Mouse (Mus musculus) stomach, postnatal 0 days (tissue): ENCODE measurements around the gene Serinc3.

Source experiments
- CTCF ChIP-seq: IDR thresholded peaks from 2 replicates; pipeline ENCODE4 v1.5.1; 2016; ENCODE audit warnings: antibody characterized with exemption, low read depth, mild to moderate bottlenecking, moderate library complexity
- EP300 ChIP-seq: optimal IDR thresholded peaks from 2 replicates; pipeline ENCODE3; 2016; ENCODE audit warnings: antibody characterized with exemption

DNA sequence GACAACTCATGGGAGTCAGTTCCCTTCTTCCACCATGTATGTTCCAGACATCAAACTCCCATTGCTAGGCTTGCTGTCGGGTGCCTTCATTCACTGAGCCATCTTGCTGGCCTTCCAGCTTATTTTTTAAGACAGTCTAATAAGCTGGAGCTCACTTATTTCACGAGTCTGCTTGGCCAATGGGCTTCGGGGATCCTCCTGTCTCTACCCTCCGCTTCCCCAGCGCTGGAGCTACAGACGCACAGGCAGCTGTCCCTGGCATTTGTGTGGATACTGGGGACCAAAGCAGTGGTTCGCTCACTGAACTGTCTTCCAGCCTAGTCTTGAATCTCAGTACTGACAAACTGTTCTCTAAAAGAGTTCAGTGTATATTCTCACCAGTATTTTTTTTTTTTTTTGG lies 38.8 kb downstream of the Serinc3 start:
- TF ChIP-seq CTCF (no peak), EP300 (no peak)
